Mouse (Mus musculus) CD4-positive, CD25-positive, alpha-beta regulatory T cell, adult 4 months (primary cell): ENCODE data around the gene Cd52. TPM values are rescaled to one million over a fixed set of nuclear protein-coding genes. Genes with fewer than 3 reads are reported as not detected.

Experiments used
- ATAC-seq: one replicate; pipeline ENCODE4 v1.8.0; 2017
- polyA plus RNA-seq, 2 experiments: library from polyadenylated mRNA; unstranded; fragments of 100-300 nt; shearing (Covaris generic); gene quantifications; one replicate each; pipeline ENCODE4 v1.2.1; 2017

Gene Cd52
- polyA plus RNA-seq, 2 experiments from 2014 or later = 2,918 to 3,094 TPM

DNA sequence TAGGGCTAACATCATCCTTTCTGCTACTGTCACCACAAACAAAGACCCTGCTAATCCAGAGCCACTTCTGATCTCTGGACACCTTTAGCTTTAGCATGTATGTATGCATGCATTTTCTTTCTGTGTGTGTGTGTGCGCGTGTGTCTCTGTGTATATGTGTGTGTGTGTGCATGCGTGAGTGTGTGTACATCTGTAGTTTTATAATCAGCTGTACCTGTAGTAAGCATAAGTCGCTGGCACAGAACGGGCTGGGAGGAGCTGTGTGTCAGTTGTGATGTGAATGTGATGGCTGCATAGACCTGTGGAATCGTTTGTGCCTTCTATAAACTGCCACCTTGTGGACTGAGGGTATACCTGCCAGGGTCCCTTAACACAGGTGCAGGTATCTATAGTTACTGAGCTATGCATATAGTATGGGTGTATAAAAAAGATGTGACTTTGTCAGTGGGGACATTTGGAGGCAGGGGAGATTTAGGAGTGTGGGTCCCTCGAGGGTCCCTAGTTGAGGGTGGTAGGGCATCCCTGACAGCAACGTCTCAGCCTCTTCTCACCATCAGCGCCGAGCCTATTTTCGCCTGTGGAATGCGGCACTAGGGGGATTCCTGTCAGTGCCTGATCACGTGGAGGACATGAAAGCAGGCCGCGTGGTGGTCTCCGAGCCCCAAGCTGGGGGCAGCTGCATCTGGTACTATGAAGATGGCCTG, 4.2 kb downstream of the Cd52 start:
- no peak for ATAC-seq

DNA sequence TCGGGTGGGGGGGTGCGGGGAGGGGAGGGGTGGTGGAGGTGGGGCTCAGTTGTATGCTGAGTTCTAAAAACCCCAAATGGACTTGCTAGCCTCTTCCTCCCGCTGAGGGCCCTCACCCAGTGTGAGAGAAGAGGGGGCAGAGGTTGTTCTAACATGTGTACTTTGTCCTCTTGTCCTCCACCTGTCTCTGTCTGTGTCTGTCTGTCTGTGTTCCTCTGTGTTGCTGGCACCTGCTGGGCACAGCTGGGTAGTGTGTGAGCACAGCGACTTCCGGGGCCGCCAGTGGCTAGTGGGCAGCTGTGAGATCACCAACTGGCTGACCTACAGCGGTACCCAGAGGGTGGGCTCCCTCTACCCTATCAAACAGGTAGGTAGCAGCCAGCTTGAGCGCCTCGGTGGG, 5.9 kb downstream of the Cd52 start:
- no peak for ATAC-seq

DNA sequence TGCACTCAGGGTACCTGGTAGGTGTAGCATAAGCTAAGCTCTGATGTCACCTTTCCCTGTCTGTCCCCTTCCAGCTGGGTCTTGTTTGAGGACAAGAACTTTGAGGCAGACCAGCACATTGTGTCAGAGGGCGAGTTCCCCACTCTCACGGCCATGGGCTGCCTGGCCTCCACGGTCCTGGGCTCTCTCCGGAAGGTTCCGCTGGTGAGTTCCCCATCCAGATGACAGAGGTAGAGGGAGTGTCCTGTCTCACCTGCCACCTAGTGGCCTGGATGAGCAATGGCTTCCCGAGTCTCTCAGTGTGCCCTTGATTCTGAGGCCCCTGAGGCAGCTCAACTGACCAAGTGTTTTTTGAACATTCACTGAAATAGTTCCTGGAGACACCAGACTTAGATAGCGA, 7.5 kb downstream of the Cd52 start:
- ATAC-seq = peak; percentile 81

- ATAC-seq = no peak
Observed at GRCm38 (mm10) chr4:134084999-134085398, 9.9 kb downstream of the Cd52 start.

DNA sequence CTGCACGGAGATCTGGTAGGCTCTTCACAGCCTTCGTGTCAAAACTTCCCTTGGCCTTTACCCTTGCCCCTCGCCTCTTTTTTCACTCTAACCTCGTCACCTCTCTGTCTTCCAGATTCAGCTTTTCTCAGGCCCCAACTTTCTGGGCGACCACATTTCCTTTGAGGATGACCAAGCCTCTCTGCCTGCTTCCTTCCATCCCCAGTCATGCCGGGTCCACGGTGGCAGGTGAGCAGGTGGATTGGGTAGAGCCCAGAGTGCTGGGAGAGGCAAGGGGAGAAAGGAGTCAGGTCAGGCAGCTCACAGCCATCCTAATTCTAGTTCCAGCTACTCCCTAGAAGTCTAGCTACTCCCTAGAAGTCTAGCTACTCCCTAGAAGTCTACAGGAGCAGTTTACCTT, 12.4 kb downstream of the Cd52 start:
- ATAC-seq = no peak

DNA sequence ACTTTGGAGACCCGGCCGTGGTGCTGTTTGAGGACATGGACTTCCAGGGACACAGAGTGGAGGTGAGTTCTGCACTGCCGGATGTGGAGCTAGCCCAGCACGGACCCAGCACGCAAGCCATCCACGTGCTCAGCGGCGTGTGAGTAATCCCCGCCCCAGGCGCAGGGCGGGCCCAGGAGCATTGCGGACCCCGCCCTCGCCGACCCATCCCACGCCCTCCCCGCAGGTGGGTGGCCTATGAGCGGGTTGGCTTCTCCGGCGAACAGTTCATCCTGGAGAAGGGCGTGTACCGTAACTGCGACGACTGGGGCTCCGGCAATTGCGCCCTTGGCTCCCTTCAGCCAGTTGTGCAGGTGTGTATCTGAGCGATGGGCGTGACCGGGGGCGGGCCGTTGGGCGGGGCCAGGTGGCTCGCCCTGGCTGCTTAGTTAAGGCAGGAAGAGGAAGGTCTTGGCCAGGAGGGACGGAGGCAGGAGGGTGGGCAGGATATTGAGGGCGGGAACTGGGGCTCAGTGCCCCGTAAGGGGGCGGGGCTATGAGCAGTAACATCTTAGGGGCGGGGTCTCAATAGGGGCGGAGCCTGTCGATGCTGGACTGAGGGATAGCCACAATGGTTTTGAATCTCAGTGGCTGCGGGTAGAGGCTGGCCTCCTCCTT, 13.0 kb downstream of the Cd52 start:
- ATAC-seq = peak; percentile 90

GRCm38 (mm10) chr4:134080674-134081073, 14.2 kb downstream of the Cd52 start:
- no peak for ATAC-seq

DNA sequence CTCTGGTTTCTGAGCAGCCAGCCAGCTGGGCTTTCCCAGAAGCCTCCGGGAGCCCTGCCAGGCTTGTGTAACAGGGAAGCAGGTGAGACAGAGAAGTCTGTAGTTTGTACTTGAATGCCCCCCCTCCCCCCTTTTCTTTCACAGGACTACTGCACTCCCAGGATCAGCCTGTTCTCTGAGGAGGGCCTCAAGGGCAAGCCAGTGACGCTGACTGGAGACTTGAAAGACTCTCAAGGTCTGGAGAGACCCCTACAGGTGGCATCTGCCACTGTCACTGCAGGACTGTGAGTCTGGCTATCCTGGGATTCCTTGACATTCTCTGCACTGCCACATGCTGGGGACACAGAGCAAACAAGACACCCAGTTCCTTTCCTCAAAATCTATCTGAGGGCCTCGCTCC, 16.2 kb downstream of the Cd52 start:
- ATAC-seq = no peak

GRCm38 (mm10) chr4:134068793-134069580, 25.9 kb downstream of the Cd52 start:
- no peak for ATAC-seq

DNA sequence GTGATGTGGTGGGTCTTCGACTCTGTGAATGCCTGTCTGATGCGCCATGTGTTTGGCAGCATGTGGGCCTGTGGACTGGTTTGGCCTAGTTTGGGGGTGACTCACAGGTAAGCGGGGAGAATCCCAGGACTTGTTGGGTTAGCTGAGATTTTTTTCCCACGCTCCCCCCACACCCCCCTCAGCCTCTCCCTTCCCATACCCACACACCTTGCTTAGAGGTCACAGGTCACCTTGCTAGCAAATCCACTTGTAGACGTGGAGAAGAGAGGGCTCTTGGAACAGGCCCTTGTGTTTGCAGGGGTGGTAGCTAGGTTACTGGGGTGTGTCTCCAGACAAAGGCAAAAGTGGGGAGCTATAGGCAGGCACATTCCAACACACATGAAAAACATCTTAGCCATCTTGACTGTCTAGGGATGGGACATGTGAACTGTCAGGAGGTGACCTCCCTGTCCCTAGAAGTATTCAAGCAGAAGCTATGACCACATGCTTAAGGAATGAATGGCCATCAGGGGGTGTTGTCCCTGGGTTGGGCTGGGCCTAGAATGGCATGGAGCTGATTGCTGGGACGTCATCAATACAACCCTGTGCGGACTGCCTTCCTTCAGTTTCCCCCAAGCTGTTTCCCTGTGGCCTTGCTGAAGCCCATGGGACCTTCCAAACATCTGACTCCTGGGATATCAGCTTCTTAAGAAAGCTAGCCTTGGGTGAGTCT, 26.9 kb downstream of the Cd52 start:
- no peak for ATAC-seq

DNA sequence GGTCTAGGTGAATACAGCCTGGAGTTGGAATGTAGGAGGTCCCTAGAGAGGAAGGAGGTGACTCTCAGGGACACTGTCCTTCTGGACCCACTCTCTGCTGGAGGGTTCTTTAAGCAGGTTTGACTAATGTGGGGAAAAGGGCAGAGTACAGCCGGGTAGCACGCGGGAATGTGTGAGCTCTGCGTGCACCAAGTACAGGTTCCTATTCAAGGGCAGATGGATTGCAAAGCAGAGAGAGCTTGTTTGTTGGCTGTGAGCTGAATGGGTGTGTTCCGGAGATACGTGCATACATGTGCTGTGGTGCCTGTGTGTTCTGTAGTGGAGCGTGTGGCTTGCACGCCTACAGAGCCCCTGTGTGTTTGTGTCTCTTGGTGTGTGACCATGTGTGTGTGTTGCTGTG, 27.5 kb downstream of the Cd52 start:
- no peak for ATAC-seq

DNA sequence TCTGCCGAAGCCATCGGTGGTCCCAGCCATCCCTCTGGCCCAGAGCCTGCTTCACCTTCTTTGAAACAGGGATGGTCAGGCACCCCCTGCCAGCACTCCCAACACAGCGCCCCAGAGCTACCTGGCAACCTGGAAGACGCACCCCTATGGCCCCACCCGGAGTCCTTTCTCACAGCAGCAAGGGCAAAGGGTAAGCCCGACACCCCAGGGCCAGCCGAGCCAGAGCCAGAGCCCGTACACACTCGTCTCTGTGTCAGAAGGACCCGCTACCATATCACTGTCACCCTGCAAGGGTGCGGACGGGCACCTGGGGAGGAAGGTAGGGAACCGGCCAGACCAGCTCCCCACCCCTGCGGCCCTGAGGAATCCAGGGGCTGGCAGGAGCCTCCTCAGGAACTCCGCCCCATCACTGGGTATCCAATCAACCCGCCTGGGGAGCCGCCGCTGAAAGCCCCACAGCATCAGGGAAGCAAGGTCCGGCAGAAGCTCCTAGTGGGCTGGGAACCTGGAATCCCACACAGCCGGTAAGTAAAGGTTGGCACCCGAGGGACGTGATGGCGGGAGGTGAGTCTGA, 29.4 kb downstream of the Cd52 start:
- no peak for ATAC-seq

- no peak for ATAC-seq
Observed at GRCm38 (mm10) chr4:134062561-134062960, 32.3 kb downstream of the Cd52 start.

DNA sequence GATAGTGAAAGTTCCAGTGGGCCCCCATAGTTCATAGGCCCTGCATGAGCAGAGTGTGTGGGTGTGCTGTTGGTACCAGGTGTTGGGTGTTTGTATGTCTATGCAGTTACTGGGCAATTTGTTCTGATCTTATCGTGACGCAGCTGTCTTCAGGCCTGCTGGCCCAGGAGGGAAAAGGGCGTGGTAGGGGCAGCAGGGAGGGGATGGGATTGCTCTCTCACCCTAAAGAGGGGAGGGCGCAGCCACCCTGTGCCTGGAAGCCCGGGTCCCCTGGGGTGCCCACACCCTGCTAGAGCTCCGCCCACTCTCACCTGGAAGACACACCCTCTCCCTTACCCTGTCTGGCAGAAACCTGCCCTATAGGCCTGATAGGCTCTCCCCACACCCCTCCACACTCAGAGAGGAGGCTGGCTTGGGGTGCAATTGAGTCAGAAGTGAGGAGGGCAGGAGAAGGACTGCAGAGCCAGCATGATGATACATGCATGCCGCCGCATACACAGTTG, 32.9 kb downstream of the Cd52 start:
- ATAC-seq = peak; percentile 31

DNA sequence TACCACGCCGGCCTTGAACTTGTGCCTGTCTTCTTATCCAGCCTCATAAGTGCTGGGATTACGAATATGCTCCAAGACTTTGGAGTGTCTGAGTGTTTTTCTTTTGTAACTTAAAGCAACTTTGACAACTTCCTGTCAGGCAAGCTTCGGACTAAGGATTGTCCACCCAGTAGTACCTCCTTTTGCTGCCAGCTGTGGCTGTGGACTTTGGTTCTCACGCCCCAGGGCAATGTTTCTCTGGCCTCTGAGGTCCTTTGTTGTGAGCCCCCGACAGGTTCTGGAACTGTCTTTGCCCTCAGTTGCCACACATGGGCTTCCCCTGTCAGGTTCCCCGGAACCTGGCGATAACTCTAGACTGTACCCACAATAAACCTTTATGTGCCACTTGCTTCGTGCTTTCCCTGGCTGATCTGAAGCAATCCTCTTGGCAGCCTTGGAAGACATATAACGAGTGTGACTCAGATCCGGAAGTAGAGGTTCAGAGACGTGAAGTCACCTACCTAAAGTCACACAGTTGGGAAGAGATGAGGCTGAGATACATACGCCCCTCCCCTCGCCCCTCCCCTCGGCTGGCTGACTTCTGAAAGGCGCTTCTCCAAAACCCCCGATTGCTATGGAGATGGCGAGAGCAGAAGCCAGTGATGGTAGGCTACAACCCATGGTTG, 33.6 kb downstream of the Cd52 start:
- ATAC-seq = peak; percentile 64

DNA sequence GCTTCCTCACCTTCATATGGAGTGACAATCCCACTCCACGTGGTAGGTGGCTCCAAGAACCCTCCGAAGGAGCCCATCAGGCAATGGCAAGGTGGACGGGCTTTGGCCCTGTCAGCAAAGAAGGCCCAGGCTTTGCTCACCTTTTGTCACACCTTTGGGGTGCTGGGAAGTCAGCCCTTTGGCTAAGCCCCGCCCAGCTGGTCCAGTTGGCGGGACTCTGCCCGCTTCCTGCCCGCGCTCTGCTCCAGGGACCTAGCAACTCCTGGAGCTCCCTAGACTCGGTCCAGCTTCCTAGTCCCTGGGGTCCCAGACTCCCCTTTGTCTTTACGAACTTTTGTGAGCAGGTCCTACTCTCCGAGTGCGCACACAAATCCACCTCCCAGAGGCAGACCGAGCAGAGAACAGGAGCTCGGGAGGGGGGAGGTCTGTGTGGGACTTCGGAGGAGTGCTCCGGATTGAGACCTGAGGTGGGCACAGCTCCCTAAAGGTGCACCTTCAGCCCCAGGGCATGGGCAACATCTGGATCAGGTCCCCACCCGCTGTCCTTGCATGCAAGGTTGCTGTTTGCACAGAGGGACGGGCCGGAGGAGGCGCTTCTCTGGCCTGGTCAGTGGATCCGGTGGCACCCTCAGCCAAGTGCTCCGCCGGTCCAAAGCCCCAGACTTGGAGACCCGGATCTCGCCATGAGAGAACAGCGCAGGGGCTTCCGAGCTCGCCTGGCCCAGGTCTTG, 34.6 kb downstream of the Cd52 start, which contains the start of gene Crybg2:
Crybg2 (plus strand) TSS at position 681 of the 731 bp plus-strand sequence.
- ATAC-seq = no peak

- ATAC-seq = peak; percentile 53
Observed at GRCm38 (mm10) chr4:134058908-134059307, 36.0 kb downstream of the Cd52 start.

DNA sequence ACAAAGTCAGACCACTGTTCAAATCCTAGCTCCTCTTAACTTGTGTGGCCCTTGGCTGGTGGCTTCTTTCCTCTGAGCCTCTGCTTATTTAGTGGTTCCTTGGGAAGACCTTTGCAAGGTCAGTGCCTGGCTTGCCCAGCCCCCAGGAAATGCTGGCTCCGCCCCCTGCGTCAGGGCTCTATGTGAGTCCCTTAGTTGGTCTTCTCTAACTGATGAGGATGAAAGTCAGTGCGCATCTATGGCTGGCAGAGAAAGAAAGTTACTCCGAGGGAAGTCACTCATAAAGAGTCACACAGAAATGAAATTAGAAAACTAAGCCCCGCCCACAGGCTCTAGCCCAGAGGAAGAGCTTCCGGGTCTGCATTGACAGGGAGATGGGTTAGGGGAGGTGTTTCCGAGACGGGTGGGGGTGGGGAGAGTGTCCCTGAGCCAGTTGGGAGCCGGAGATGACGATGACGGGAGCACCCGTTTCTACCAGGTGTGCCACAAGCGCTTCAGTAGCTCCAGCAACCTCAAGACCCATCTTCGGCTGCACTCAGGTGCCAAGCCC, 36.6 kb downstream of the Cd52 start:
- peak; percentile 72 for ATAC-seq

GRCm38 (mm10) chr4:134053538-134053937, 41.3 kb downstream of the Cd52 start, which contains the start of gene Zfp683:
Gene Zfp683, plus strand, starts transcription at chr4:134053838.
- no peak for ATAC-seq

DNA sequence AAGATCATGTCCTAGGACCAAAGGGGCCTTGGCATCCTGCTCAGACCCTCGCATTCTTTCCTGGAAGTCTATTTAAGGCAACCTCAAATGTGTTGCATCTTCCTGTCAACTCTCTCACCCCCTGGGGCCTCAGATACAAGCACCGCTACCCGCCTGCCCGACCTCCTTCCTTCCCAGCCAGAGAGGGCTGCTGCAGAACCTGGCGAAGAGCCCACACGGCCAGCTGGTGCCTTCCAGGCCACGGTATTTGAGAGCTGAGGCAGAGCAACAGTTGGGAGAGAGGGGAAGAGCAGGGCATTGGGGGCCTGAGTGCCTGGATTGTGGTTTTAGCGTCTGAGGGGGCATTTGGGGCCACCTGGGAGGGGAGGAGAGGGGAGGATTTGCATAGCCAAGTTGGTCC, 42.3 kb downstream of the Cd52 start:
- no peak for ATAC-seq

DNA sequence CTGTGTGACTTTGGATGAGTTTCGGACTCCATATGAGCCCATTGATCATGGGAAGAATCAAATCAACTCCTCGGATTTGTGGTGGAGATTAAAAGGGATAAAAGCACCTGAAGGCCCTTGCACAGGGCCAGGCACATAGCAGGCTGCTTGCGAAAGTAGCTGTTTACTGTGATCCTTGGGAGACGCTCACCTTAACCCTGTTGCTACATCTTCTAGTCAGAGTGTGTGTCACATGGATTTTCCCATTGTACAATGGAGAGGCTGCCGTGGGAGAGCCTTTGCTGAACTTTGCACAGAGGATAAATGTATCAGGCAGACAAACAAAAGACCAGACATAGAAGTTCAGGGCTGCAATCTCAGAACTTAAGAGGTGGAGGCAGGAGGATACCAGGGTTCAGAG, 43.0 kb downstream of the Cd52 start:
- no peak for ATAC-seq
